Mouse (Mus musculus): Measurements from ENCODE around the gene Sec24b. TPM values are rescaled to one million over a fixed set of nuclear protein-coding genes. Genes with fewer than 3 reads are reported as not detected.

Gene Sec24b
- total and polyA plus RNA-seq, 2 experiments from 2014 or later, result 12.9 to 22.7 TPM

GRCm38 (mm10) chr3:129946217-129946914 is 115.0 kb downstream of the Sec24b start:
- Histone ChIP-seq H3K36me3 (replicated peaks; ENCODE audit: control insufficient read depth, insufficient read depth, low read length) (no peaks in the 10 kb centered on the region), H3K4me1 (ENCODE audit: control insufficient read depth, insufficient read depth) (no peaks in the 10 kb centered on the region), H3K27ac (ENCODE audit: low read depth) (no peak overlapping the region), H3K9ac (replicated peaks; ENCODE audit: low read depth, low read length) (no peak overlapping the region), H3K27me3 (ENCODE audit: control insufficient read depth, insufficient read depth, low read length) (no peaks in the 10 kb centered on the region), H3K4me3 (ENCODE audit: low read depth, low read length) (no peak overlapping the region), H3K9me3 (replicated peaks; ENCODE audit: control insufficient read depth, low read length) (no peaks in the 10 kb centered on the region), H3K4me2 (ENCODE audit: low read depth, low read length) (no peak overlapping the region)
- DNase-seq (ENCODE audit: low spot score) (no peak), ATAC-seq (ENCODE audit: insufficient read depth, low read depth) (no peak)
- TF ChIP-seq CTCF (IDR thresholded peaks at IDR 0.05; ENCODE audit: low read depth) (no peak), EP300 (IDR thresholded peaks at IDR 0.05; ENCODE audit: low read depth) (no peak)
- WGBS, result 60% methylated on average over 5 of the region's 5 CpGs

- Histone ChIP-seq H3K4me1 (ENCODE audit: control insufficient read depth, insufficient read depth) (no peaks in the 10 kb centered on the region), H3K4me2 (ENCODE audit: low read depth, low read length) (no peak overlapping the region), H3K27me3 (ENCODE audit: control insufficient read depth, insufficient read depth, low read length) (no peaks in the 10 kb centered on the region), H3K27ac (ENCODE audit: low read depth) (no peak overlapping the region), H3K9me3 (replicated peaks; ENCODE audit: control insufficient read depth, low read length) (no peaks in the 10 kb centered on the region), H3K9ac (replicated peaks; ENCODE audit: low read depth, low read length) (no peak overlapping the region), H3K36me3 (replicated peaks; ENCODE audit: control insufficient read depth, insufficient read depth, low read length) (no peaks in the 10 kb centered on the region), H3K4me3 (ENCODE audit: low read depth, low read length) (no peak overlapping the region)
- no peak for TF ChIP-seq CTCF (IDR thresholded peaks at IDR 0.05; ENCODE audit: low read depth)
- TF ChIP-seq EP300 (IDR thresholded peaks at IDR 0.05; ENCODE audit: low read depth), result no peak
- 51% methylated on average over 4 of the region's 4 CpGs for WGBS
- ATAC-seq (ENCODE audit: insufficient read depth, low read depth), result no peak
- DNase-seq (ENCODE audit: low spot score), result no peak
Observed at GRCm38 (mm10) chr3:129943813-129944212, 117.5 kb downstream of the Sec24b start.

GRCm38 (mm10) chr3:129941291-129941690 is 120.1 kb downstream of the Sec24b start:
- Histone ChIP-seq H3K36me3 (replicated peaks; ENCODE audit: control insufficient read depth, insufficient read depth, low read length) (no peaks in the 10 kb centered on the region), H3K4me2 (ENCODE audit: low read depth, low read length) (no peak overlapping the region), H3K4me3 (ENCODE audit: low read depth, low read length) (no peak overlapping the region), H3K9me3 (replicated peaks; ENCODE audit: control insufficient read depth, low read length) (no peaks in the 10 kb centered on the region), H3K4me1 (ENCODE audit: control insufficient read depth, insufficient read depth) (no peaks in the 10 kb centered on the region), H3K27ac (ENCODE audit: low read depth) (no peak overlapping the region), H3K27me3 (ENCODE audit: control insufficient read depth, insufficient read depth, low read length) (no peaks in the 10 kb centered on the region), H3K9ac (replicated peaks; ENCODE audit: low read depth, low read length) (no peak overlapping the region)
- DNase-seq (ENCODE audit: low spot score) (no peak), ATAC-seq (ENCODE audit: insufficient read depth, low read depth) (no peak)
- 100% methylated on average over 1 of the region's 1 CpGs for WGBS
- TF ChIP-seq EP300 (IDR thresholded peaks at IDR 0.05; ENCODE audit: low read depth) (no peak), CTCF (IDR thresholded peaks at IDR 0.05; ENCODE audit: low read depth) (no peak)

- ATAC-seq (ENCODE audit: insufficient read depth, low read depth), result no peak
- WGBS, result 79% methylated on average over 2 of the region's 2 CpGs
Observed at GRCm38 (mm10) chr3:129940780-129941179, 120.6 kb downstream of the Sec24b start.

GRCm38 (mm10) chr3:129939058-129939457 is 122.3 kb downstream of the Sec24b start:
- 55% methylated on average over 7 of the region's 7 CpGs for WGBS
- no peak overlapping the region for H3K27ac ChIP-seq (ENCODE audit: low read depth)
- TF ChIP-seq EP300 (IDR thresholded peaks at IDR 0.05; ENCODE audit: low read depth) (no peak), CTCF (IDR thresholded peaks at IDR 0.05; ENCODE audit: low read depth) (no peak)
- no peaks in the 10 kb centered on the region for H3K4me1 ChIP-seq (ENCODE audit: control insufficient read depth, insufficient read depth)
- H3K9me3 ChIP-seq (replicated peaks; ENCODE audit: control insufficient read depth, low read length), result no peaks in the 10 kb centered on the region
- ATAC-seq (ENCODE audit: insufficient read depth, low read depth), result no peak
- DNase-seq (ENCODE audit: low spot score), result no peak
- no peaks in the 10 kb centered on the region for H3K36me3 ChIP-seq (replicated peaks; ENCODE audit: control insufficient read depth, insufficient read depth, low read length)
- no peak overlapping the region for H3K4me3 ChIP-seq (ENCODE audit: low read depth, low read length)
- no peaks in the 10 kb centered on the region for H3K27me3 ChIP-seq (ENCODE audit: control insufficient read depth, insufficient read depth, low read length)
- H3K9ac ChIP-seq (replicated peaks; ENCODE audit: low read depth, low read length), result no peak overlapping the region
- H3K4me2 ChIP-seq (ENCODE audit: low read depth, low read length), result no peak overlapping the region

More at GRCm38 (mm10) chr3:129940780-129941179, 120.6 kb downstream of the Sec24b start:
- Histone ChIP-seq H3K4me3 (ENCODE audit: low read depth, low read length) (no peak overlapping the region), H3K36me3 (replicated peaks; ENCODE audit: control insufficient read depth, insufficient read depth, low read length) (no peaks in the 10 kb centered on the region), H3K9ac (replicated peaks; ENCODE audit: low read depth, low read length) (no peak overlapping the region), H3K9me3 (replicated peaks; ENCODE audit: control insufficient read depth, low read length) (no peaks in the 10 kb centered on the region), H3K27ac (ENCODE audit: low read depth) (no peak overlapping the region), H3K4me2 (ENCODE audit: low read depth, low read length) (no peak overlapping the region), H3K4me1 (ENCODE audit: control insufficient read depth, insufficient read depth) (no peaks in the 10 kb centered on the region), H3K27me3 (ENCODE audit: control insufficient read depth, insufficient read depth, low read length) (no peaks in the 10 kb centered on the region)
- DNase-seq (ENCODE audit: low spot score), result no peak
- TF ChIP-seq EP300 (IDR thresholded peaks at IDR 0.05; ENCODE audit: low read depth) (no peak), CTCF (IDR thresholded peaks at IDR 0.05; ENCODE audit: low read depth) (no peak)

- DNase-seq (ENCODE audit: low spot score), result no peak
- WGBS, result 45% methylated on average over 3 of the region's 3 CpGs
- H3K36me3 ChIP-seq (replicated peaks; ENCODE audit: control insufficient read depth, insufficient read depth, low read length), result no peaks in the 10 kb centered on the region
- no peak for ATAC-seq (ENCODE audit: insufficient read depth, low read depth)
- H3K9me3 ChIP-seq (replicated peaks; ENCODE audit: control insufficient read depth, low read length), result no peaks in the 10 kb centered on the region
- H3K4me3 ChIP-seq (ENCODE audit: low read depth, low read length), result no peak overlapping the region
- no peak for TF ChIP-seq EP300 (IDR thresholded peaks at IDR 0.05; ENCODE audit: low read depth)
- no peak for TF ChIP-seq CTCF (IDR thresholded peaks at IDR 0.05; ENCODE audit: low read depth)
- H3K4me2 ChIP-seq (ENCODE audit: low read depth, low read length), result no peak overlapping the region
- no peaks in the 10 kb centered on the region for H3K27me3 ChIP-seq (ENCODE audit: control insufficient read depth, insufficient read depth, low read length)
- no peak overlapping the region for H3K9ac ChIP-seq (replicated peaks; ENCODE audit: low read depth, low read length)
- H3K27ac ChIP-seq (ENCODE audit: low read depth), result no peak overlapping the region
- H3K4me1 ChIP-seq (ENCODE audit: control insufficient read depth, insufficient read depth), result no peaks in the 10 kb centered on the region
Observed at GRCm38 (mm10) chr3:129937848-129938247, 123.5 kb downstream of the Sec24b start.
